ENCODE assay signal across 14 mouse cellular contexts in genomic region chr14:25567837-25568236, GRCm38 (mm10).
DNase-seq lines count a peak whose midpoint lies in the region; ATAC-seq and TF ChIP-seq lines count a peak whose summit lies in the region.
"Had no signal": no experiment of that assay in that cellular context is flagged by ENCODE, and none has a peak within 500 bp of the region (broad histone marks: within the 10 kb centered on the region; RNA-seq: fewer than 3 reads in every experiment).

No protein-coding gene starts in this region.

- DNase-seq in MEL (ENCODE audit: low read depth, low spot score), result peak; percentile 22
- DNase-seq in c-Kit-positive CD71-positive TER-119-negative erythroid progenitor cells, embryonic 14.5 days (ENCODE audit: low read depth), result peak; percentile 38
- DNase-seq in forebrain, embryonic 11.5 days (ENCODE audit: low spot score), result no peak
- DNase-seq in testis, postnatal 10 days (ENCODE audit: low spot score), result no peak
- DNase-seq: adrenal gland, adult 8-10 months had no signal

- no peak for TF ChIP-seq POLR2A in MEL (IDR thresholded peaks at IDR 0.05; ENCODE audit: control insufficient read depth in 1 of 2, insufficient read depth in 1 of 2, low read depth in 1 of 2, low read length in 2 of 2, poor library complexity in 1 of 2)

- TF ChIP-seq CTCF in MEL (IDR thresholded peaks at IDR 0.05 in 2 of 3, conservative IDR thresholded peaks at IDR 0.05 in 1 of 3; ENCODE audit: control insufficient read depth in 1 of 3, insufficient read depth in 1 of 3, low read depth in 2 of 3, low read length in 3 of 3, poor library complexity in 1 of 3, severe bottlenecking in 1 of 3), result no peak

- ATAC-seq in heart, embryonic 13.5 days (ENCODE audit: extremely low read depth, insufficient number of reproducible peaks, low FRiP score, low TSS enrichment), result no peak
- ATAC-seq in heart, embryonic 12.5 days (ENCODE audit: insufficient number of reproducible peaks, low FRiP score), result no peak
- peak; percentile 75 for ATAC-seq in liver, embryonic 15.5 days (ENCODE audit: insufficient read depth)
- no peak for ATAC-seq in forebrain, embryonic 11.5 days (replicated peaks; ENCODE audit: low FRiP score)
- no peak for ATAC-seq in frontal cortex, adult (ENCODE audit: low TSS enrichment)
- ATAC-seq: forebrain, embryonic 14.5 days had no signal

- H3K4me3 ChIP-seq in heart, embryonic 13.5 days, result no peak overlapping the region
- no peak overlapping the region for H3K4me3 ChIP-seq in heart, embryonic 12.5 days
- no peak overlapping the region for H3K4me3 ChIP-seq in MEL (ENCODE audit: control insufficient read depth in 1 of 2, insufficient read depth in 1 of 2, low read depth in 2 of 2, low read length in 2 of 2)
- no peak overlapping the region for H3K4me3 ChIP-seq in liver, embryonic 15.5 days (replicated peaks)
- H3K4me3 ChIP-seq in forebrain, embryonic 11.5 days (ENCODE audit: low read depth, low read length), result no peak overlapping the region
- H3K4me3 ChIP-seq: embryonic facial prominence, embryonic 10.5 days; heart, embryonic 15.5 days; hindbrain, embryonic 10.5 days had no signal

- H3K79me2 ChIP-seq in MEL (ENCODE audit: control insufficient read depth, insufficient read depth, low read length, poor library complexity), result no peaks in the 10 kb centered on the region

- H3K27ac ChIP-seq in heart, embryonic 13.5 days (replicated peaks), result peak overlapping the region; percentile 5; the same call in 1 of the 2 replicates
- H3K27ac ChIP-seq in heart, embryonic 12.5 days (ENCODE audit: poor library complexity, severe bottlenecking), result no peak overlapping the region
- no peak overlapping the region for H3K27ac ChIP-seq in MEL (ENCODE audit: control insufficient read depth, low read depth, low read length)
- no peak overlapping the region for H3K27ac ChIP-seq in liver, embryonic 15.5 days (replicated peaks)
- no peak overlapping the region for H3K27ac ChIP-seq in forebrain, embryonic 11.5 days (ENCODE audit: low read depth, low read length)
- H3K27ac ChIP-seq: embryonic facial prominence, embryonic 10.5 days; heart, embryonic 15.5 days; hindbrain, embryonic 10.5 days; hindbrain, embryonic 14.5 days had no signal

- peaks cover 48% of the 10 kb centered on the region for H3K4me1 ChIP-seq in heart, embryonic 13.5 days
- peaks cover 45% of the 10 kb centered on the region for H3K4me1 ChIP-seq in heart, embryonic 12.5 days (replicated peaks)
- H3K4me1 ChIP-seq in MEL (ENCODE audit: control insufficient read depth in 1 of 2, insufficient read depth in 2 of 2, low read length in 2 of 2), result peaks cover 0 to 4% of the 10 kb centered on the region in 2 experiments; a peak in 1 of 4 replicates
- peaks cover 27% of the 10 kb centered on the region for H3K4me1 ChIP-seq in liver, embryonic 15.5 days (replicated peaks)
- 0 out of 2 replicates have a peak, but pooled peaks cover 3% of the 10 kb centered on the region for H3K4me1 ChIP-seq in forebrain, embryonic 11.5 days (replicated peaks; ENCODE audit: control insufficient read depth, insufficient read depth, low read length)

- no peaks in the 10 kb centered on the region for H3K9me3 ChIP-seq in heart, embryonic 13.5 days
- H3K9me3 ChIP-seq in heart, embryonic 12.5 days (replicated peaks), result no peaks in the 10 kb centered on the region
- no peaks in the 10 kb centered on the region for H3K9me3 ChIP-seq in MEL (replicated peaks; ENCODE audit: insufficient read depth, low read length)
- no peaks in the 10 kb centered on the region for H3K9me3 ChIP-seq in liver, embryonic 15.5 days (replicated peaks)
- H3K9me3 ChIP-seq in forebrain, embryonic 11.5 days (ENCODE audit: control insufficient read depth, low read length), result no peaks in the 10 kb centered on the region
- H3K9me3 ChIP-seq: embryonic facial prominence, embryonic 10.5 days; heart, embryonic 15.5 days; hindbrain, embryonic 10.5 days had no signal

- 29% methylated on average over 2 of the region's 2 CpGs for WGBS in heart, embryonic 13.5 days
- 35% methylated on average over 2 of the region's 2 CpGs for WGBS in heart, embryonic 12.5 days
- 18% methylated on average over 2 of the region's 2 CpGs for WGBS in liver, embryonic 15.5 days (ENCODE audit: insufficient replicate concordance)
- WGBS in forebrain, embryonic 11.5 days, result 89% methylated on average over 2 of the region's 2 CpGs

- no peaks in the 10 kb centered on the region for H3K27me3 ChIP-seq in heart, embryonic 13.5 days (replicated peaks)
- no peaks in the 10 kb centered on the region for H3K27me3 ChIP-seq in heart, embryonic 12.5 days (replicated peaks)
- no peaks in the 10 kb centered on the region for H3K27me3 ChIP-seq in MEL (ENCODE audit: control insufficient read depth in 1 of 2, insufficient read depth in 2 of 2, low read length in 2 of 2)
- H3K27me3 ChIP-seq in liver, embryonic 15.5 days, result no peaks in the 10 kb centered on the region
- H3K27me3 ChIP-seq in forebrain, embryonic 11.5 days (ENCODE audit: control insufficient read depth, insufficient read depth, low read length), result no peaks in the 10 kb centered on the region
- H3K27me3 ChIP-seq: heart, embryonic 15.5 days had no signal

- TF ChIP-seq RAD21 in MEL (IDR thresholded peaks at IDR 0.05; ENCODE audit: low read depth, low read length), result no peak

- peaks cover 48% of the 10 kb centered on the region for H3K36me3 ChIP-seq in heart, embryonic 13.5 days
- H3K36me3 ChIP-seq in heart, embryonic 12.5 days, result peaks cover 40% of the 10 kb centered on the region
- peaks cover 0 to 3% of the 10 kb centered on the region in 2 experiments; a peak in 3 of 4 replicates for H3K36me3 ChIP-seq in MEL (ENCODE audit: control insufficient read depth in 1 of 2, insufficient read depth in 2 of 2, low read length in 2 of 2)
- peaks cover 17% of the 10 kb centered on the region for H3K36me3 ChIP-seq in liver, embryonic 15.5 days (replicated peaks)
- H3K36me3 ChIP-seq in forebrain, embryonic 11.5 days (ENCODE audit: control insufficient read depth, insufficient read depth, low read length), result no peaks in the 10 kb centered on the region; the same call in 1 of the 2 replicates

- H3K9ac ChIP-seq in heart, embryonic 13.5 days, result peak overlapping the region; percentile 1; the same call in 1 of the 2 replicates
- no peak overlapping the region for H3K9ac ChIP-seq in heart, embryonic 12.5 days
- H3K9ac ChIP-seq in MEL (ENCODE audit: control insufficient read depth, low read depth, low read length, poor library complexity, severe bottlenecking), result no peak overlapping the region
- H3K9ac ChIP-seq in liver, embryonic 15.5 days, result no peak overlapping the region
- no peak overlapping the region for H3K9ac ChIP-seq in forebrain, embryonic 11.5 days (ENCODE audit: low read length)
- H3K9ac ChIP-seq: heart, embryonic 15.5 days; hindbrain, embryonic 14.5 days had no signal

- peak; percentile 35 to 40; a peak in 2 of 4 replicates for TF ChIP-seq EP300 in MEL (IDR thresholded peaks at IDR 0.05; ENCODE audit: low read depth in 1 of 2, low read length in 2 of 2)

- no peak overlapping the region for H3K4me2 ChIP-seq in heart, embryonic 13.5 days
- no peak overlapping the region for H3K4me2 ChIP-seq in heart, embryonic 12.5 days
- H3K4me2 ChIP-seq in liver, embryonic 15.5 days, result peak overlapping the region; percentile 39
- H3K4me2 ChIP-seq in forebrain, embryonic 11.5 days (ENCODE audit: low read depth, low read length, severe bottlenecking), result no peak overlapping the region
- H3K4me2 ChIP-seq: heart, embryonic 15.5 days; hindbrain, embryonic 14.5 days had no signal

TF ChIP-seq in MEL, 35 proteins besides CTCF, POLR2A, EP300 and RAD21:
- TF ChIP-seq POLR2AphosphoS2 (IDR thresholded peaks at IDR 0.05; ENCODE audit: low read length) (no peak), MAX (IDR thresholded peaks at IDR 0.05; ENCODE audit: low read length) (no peak), MAFK (IDR thresholded peaks at IDR 0.05; ENCODE audit: borderline replicate concordance, low read depth, low read length) (no peak), E2F4 (IDR thresholded peaks at IDR 0.05; ENCODE audit: borderline replicate concordance, low read depth, low read length) (no peak), TCF12 (IDR thresholded peaks at IDR 0.05; ENCODE audit: low read depth, low read length) (0 out of 2 replicates have a peak, but pooled peaks have one; percentile 16), BHLHE40 (IDR thresholded peaks at IDR 0.05; ENCODE audit: borderline replicate concordance, low read depth, low read length) (no peak), TAL1 (IDR thresholded peaks at IDR 0.05; ENCODE audit: low read length) (no peak), GATA1 (IDR thresholded peaks at IDR 0.05; ENCODE audit: low read depth, low read length) (peak; percentile 57), MYC (IDR thresholded peaks at IDR 0.05; ENCODE audit: low read depth, low read length) (no peak), RCOR1 (IDR thresholded peaks at IDR 0.05; ENCODE audit: low read depth, low read length) (no peak), MEF2A (IDR thresholded peaks at IDR 0.05; ENCODE audit: extremely low read depth, insufficient replicate concordance, low read depth, low read length, poor library complexity, severe bottlenecking) (no peak), JUND (IDR thresholded peaks at IDR 0.05; ENCODE audit: low read depth, low read length) (no peak)
TF ChIP-seq in MEL: peak in this region for 2.

Comparison
In these comparisons a context has a peak if more than half of its experiments do, and no peak if none do; other contexts are left out.
1. DNase-seq: peak in MEL (single experiment) and c-Kit-positive CD71-positive TER-119-negative erythroid progenitor cells, embryonic 14.5 days (single experiment); none in forebrain, embryonic 11.5 days (single experiment) and testis, postnatal 10 days (single experiment).